Mouse (Mus musculus): ENCODE measurements around the gene Ube2r2. TPM values are rescaled to one million over a fixed set of nuclear protein-coding genes. Genes with fewer than 3 reads are reported as not detected.
A peak's percentile ranks its signal among the peaks of the same experiment; 100 is the strongest.

Gene Ube2r2
- polyA plus RNA-seq, 1 experiment, result 44.4 TPM

DNA sequence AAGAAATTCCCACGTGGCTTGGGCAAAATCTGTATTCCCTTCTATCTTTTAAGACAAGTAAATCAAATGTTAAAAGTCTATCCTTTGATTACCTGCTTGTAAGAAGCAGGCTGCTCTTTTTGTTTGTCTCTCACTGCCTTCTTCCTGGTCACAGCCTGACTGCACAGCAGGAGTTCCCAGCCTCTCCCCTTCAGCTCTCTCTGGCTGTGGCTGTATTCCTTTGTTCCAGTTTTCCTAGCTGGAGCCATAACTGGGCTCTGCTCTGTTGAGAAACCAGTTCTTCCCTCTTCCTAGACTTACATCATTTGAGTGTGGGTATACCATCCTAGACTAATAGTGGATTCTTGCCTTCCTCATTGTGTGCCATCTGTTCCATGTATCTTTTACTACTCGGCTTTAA, 29.4 kb downstream of the Ube2r2 start:
- 59% methylated on average over 2 of the region's 2 CpGs for WGBS
- Histone ChIP-seq H3K27ac (ENCODE audit: control insufficient read depth, insufficient read depth, low read depth, low read length, poor library complexity) (no peak overlapping the region), H3K4me1 (ENCODE audit: control insufficient read depth, insufficient read depth, low read length) (no peaks in the 10 kb centered on the region; the same call in 1 of the 2 replicates), H3K4me3 (replicated peaks; ENCODE audit: control insufficient read depth, low read depth, low read length) (no peak overlapping the region)
- TF ChIP-seq CTCF (IDR thresholded peaks at IDR 0.05; ENCODE audit: control insufficient read depth, insufficient read depth, low read length) (no peak), POLR2A (IDR thresholded peaks at IDR 0.05; ENCODE audit: borderline replicate concordance, control insufficient read depth, low read depth, low read length) (no peak)

GRCm38 (mm10) chr4:41165693-41166475, 30.3 kb downstream of the Ube2r2 start:
- H3K27ac ChIP-seq (ENCODE audit: control insufficient read depth, insufficient read depth, low read depth, low read length, poor library complexity), result no peak overlapping the region
- H3K4me1 ChIP-seq (ENCODE audit: control insufficient read depth, insufficient read depth, low read length), result no peaks in the 10 kb centered on the region; the same call in 1 of the 2 replicates
- 63% methylated on average over 6 of the region's 6 CpGs for WGBS
- H3K4me3 ChIP-seq (replicated peaks; ENCODE audit: control insufficient read depth, low read depth, low read length), result no peak overlapping the region
- TF ChIP-seq CTCF (IDR thresholded peaks at IDR 0.05; ENCODE audit: control insufficient read depth, insufficient read depth, low read length) (0 out of 2 replicates have a peak, but pooled peaks have one; percentile 15), POLR2A (IDR thresholded peaks at IDR 0.05; ENCODE audit: borderline replicate concordance, control insufficient read depth, low read depth, low read length) (no peak)

- TF ChIP-seq POLR2A (IDR thresholded peaks at IDR 0.05; ENCODE audit: borderline replicate concordance, control insufficient read depth, low read depth, low read length) (no peak), CTCF (IDR thresholded peaks at IDR 0.05; ENCODE audit: control insufficient read depth, insufficient read depth, low read length) (no peak)
- H3K27ac ChIP-seq (ENCODE audit: control insufficient read depth, insufficient read depth, low read depth, low read length, poor library complexity), result no peak overlapping the region
- WGBS, result 88% methylated on average over 2 of the region's 2 CpGs
- H3K4me1 ChIP-seq (ENCODE audit: control insufficient read depth, insufficient read depth, low read length), result no peaks in the 10 kb centered on the region
- H3K4me3 ChIP-seq (replicated peaks; ENCODE audit: control insufficient read depth, low read depth, low read length), result no peak overlapping the region
Observed at GRCm38 (mm10) chr4:41170970-41171369, 35.4 kb downstream of the Ube2r2 start.

- Histone ChIP-seq H3K4me3 (replicated peaks; ENCODE audit: control insufficient read depth, low read depth, low read length) (no peak overlapping the region), H3K4me1 (ENCODE audit: control insufficient read depth, insufficient read depth, low read length) (no peaks in the 10 kb centered on the region; the same call in 1 of the 2 replicates), H3K27ac (ENCODE audit: control insufficient read depth, insufficient read depth, low read depth, low read length, poor library complexity) (no peak overlapping the region)
- TF ChIP-seq CTCF (IDR thresholded peaks at IDR 0.05; ENCODE audit: control insufficient read depth, insufficient read depth, low read length), result no peak
- no peak for TF ChIP-seq POLR2A (IDR thresholded peaks at IDR 0.05; ENCODE audit: borderline replicate concordance, control insufficient read depth, low read depth, low read length)
- WGBS, result 79% methylated on average over 2 of the region's 2 CpGs
Observed at GRCm38 (mm10) chr4:41174631-41175030, 39.1 kb downstream of the Ube2r2 start.

GRCm38 (mm10) chr4:41179825-41180725, 44.5 kb downstream of the Ube2r2 start:
- no peak overlapping the region for H3K27ac ChIP-seq (ENCODE audit: control insufficient read depth, insufficient read depth, low read depth, low read length, poor library complexity)
- no peaks in the 10 kb centered on the region; the same call in none of the 2 replicates for H3K4me1 ChIP-seq (ENCODE audit: control insufficient read depth, insufficient read depth, low read length)
- WGBS, result 60% methylated on average over 15 of the region's 15 CpGs
- no peak for TF ChIP-seq CTCF (IDR thresholded peaks at IDR 0.05; ENCODE audit: control insufficient read depth, insufficient read depth, low read length)
- no peak for TF ChIP-seq POLR2A (IDR thresholded peaks at IDR 0.05; ENCODE audit: borderline replicate concordance, control insufficient read depth, low read depth, low read length)
- no peak overlapping the region for H3K4me3 ChIP-seq (replicated peaks; ENCODE audit: control insufficient read depth, low read depth, low read length)

- Histone ChIP-seq H3K4me1 (ENCODE audit: control insufficient read depth, insufficient read depth, low read length) (no peaks in the 10 kb centered on the region; the same call in 1 of the 2 replicates), H3K27ac (ENCODE audit: control insufficient read depth, insufficient read depth, low read depth, low read length, poor library complexity) (no peak overlapping the region), H3K4me3 (replicated peaks; ENCODE audit: control insufficient read depth, low read depth, low read length) (no peak overlapping the region)
- no peak for TF ChIP-seq CTCF (IDR thresholded peaks at IDR 0.05; ENCODE audit: control insufficient read depth, insufficient read depth, low read length)
- TF ChIP-seq POLR2A (IDR thresholded peaks at IDR 0.05; ENCODE audit: borderline replicate concordance, control insufficient read depth, low read depth, low read length), result no peak
- 88% methylated on average over 2 of the region's 2 CpGs for WGBS
Observed at GRCm38 (mm10) chr4:41189809-41190208, 54.3 kb downstream of the Ube2r2 start.

GRCm38 (mm10) chr4:41192544-41193512, 57.3 kb downstream of the Ube2r2 start:
- TF ChIP-seq POLR2A (IDR thresholded peaks at IDR 0.05; ENCODE audit: borderline replicate concordance, control insufficient read depth, low read depth, low read length) (no peak), CTCF (IDR thresholded peaks at IDR 0.05; ENCODE audit: control insufficient read depth, insufficient read depth, low read length) (no peak)
- WGBS, result 30% methylated on average over 14 of the region's 14 CpGs
- Histone ChIP-seq H3K4me1 (ENCODE audit: control insufficient read depth, insufficient read depth, low read length) (no peaks in the 10 kb centered on the region; the same call in 1 of the 2 replicates), H3K4me3 (replicated peaks; ENCODE audit: control insufficient read depth, low read depth, low read length) (no peak overlapping the region), H3K27ac (ENCODE audit: control insufficient read depth, insufficient read depth, low read depth, low read length, poor library complexity) (no peak overlapping the region)
